Mouse (Mus musculus) heart, postnatal 0 days (tissue): ENCODE results near the gene 2310009B15Rik. TPM values are rescaled to one million over a fixed set of nuclear protein-coding genes. Genes with fewer than 3 reads are reported as not detected.

Experiments used
- ATAC-seq: fragments of 200-750 bp; cut with Nextera tagmentation; 2 replicates; pipeline ENCODE4 v1.8.0; 2017; ENCODE audit warnings: low read depth, moderate number of reproducible peaks, moderate library complexity; ENCODE audit not compliant: insufficient read depth
- DNase-seq: peaks from one replicate; pipeline ENCODE4 v3.0.0-alpha.2; 2016; ENCODE audit warnings: low spot score
- H3K27ac ChIP-seq: fragments of 300-500 bp; sonication (generic); 2 replicates; pipeline ENCODE4 v1.5.1; 2014; ENCODE audit warnings: low read depth, mild to moderate bottlenecking
- H3K27me3 ChIP-seq: fragments of 300-500 bp; sonication (generic); 2 replicates; pipeline ENCODE4 v1.6.1; 2014; ENCODE audit warnings: low read length, mixed read lengths; ENCODE audit not compliant: control insufficient read depth, insufficient read depth
- H3K36me3 ChIP-seq: fragments of 300-500 bp; sonication (generic); replicated peaks from 2 replicates; pipeline ENCODE4 v1.6.1; 2014; ENCODE audit warnings: low read length, mixed read lengths; ENCODE audit not compliant: control insufficient read depth, insufficient read depth
- H3K4me1 ChIP-seq: fragments of 300-500 bp; sonication (generic); 2 replicates; pipeline ENCODE4 v1.6.1; 2014; ENCODE audit warnings: antibody characterized with exemption; ENCODE audit not compliant: control insufficient read depth, insufficient read depth
- H3K4me2 ChIP-seq: fragments of 300-500 bp; sonication (generic); 2 replicates; pipeline ENCODE4 v1.6.1; 2014; ENCODE audit warnings: low read depth, mild to moderate bottlenecking, low read length, moderate library complexity
- H3K4me3 ChIP-seq: fragments of 300-500 bp; sonication (generic); 2 replicates; pipeline ENCODE4 v1.5.1; 2014; ENCODE audit warnings: low read depth, low read length
- H3K9ac ChIP-seq: fragments of 300-500 bp; sonication (generic); replicated peaks from 2 replicates; pipeline ENCODE4 v1.6.1; 2014; ENCODE audit warnings: low read depth, low read length, mixed read lengths
- H3K9me3 ChIP-seq: fragments of 300-500 bp; sonication (generic); replicated peaks from 2 replicates; pipeline ENCODE4 v1.6.1; 2016; ENCODE audit warnings: low read length; ENCODE audit not compliant: control insufficient read depth
- CTCF ChIP-seq: IDR thresholded peaks from 2 replicates; pipeline ENCODE4 v1.5.1; 2016; ENCODE audit warnings: antibody characterized with exemption, control low read depth, low read depth
- EP300 ChIP-seq: IDR thresholded peaks from 2 replicates; pipeline ENCODE4 v1.6.1; 2016; ENCODE audit warnings: antibody characterized with exemption, low read depth
- WGBS: fragments of 180-500 bp; shearing (Covaris S2); extraction: QIAGEN DNeasy Blood & Tissue Kit; methylation state at CpG from one replicate; pipeline ENCODE4 v1.1.7; 2014; 5-methylcytosine and 5-hydroxymethylcytosine counted together
- polyA plus RNA-seq: library from polyadenylated mRNA; unstranded; fragments of >200 nt; fragmentation: Nextera tagmentation; extraction: Ambion mirVana; gene quantifications from 2 replicates; pipeline ENCODE4 v1.2.1, GENCODE M21; 2015
- total RNA-seq: library from RNA; depleted of rRNA; stranded (reverse); fragments of >200 nt; gene quantifications from 2 replicates; pipeline ENCODE4 v1.2.3, GENCODE M21; 2014; ENCODE audit warnings: low replicate concordance

Gene 2310009B15Rik
- total and polyA plus RNA-seq, 2 experiments from 2014 or later: 30.8 to 42.7 TPM

- ATAC-seq: no peak
- H3K4me2 ChIP-seq: no peak overlapping the region
Measured at GRCm38 (mm10) chr1:138849531-138850160, 7.0 kb downstream of the 2310009B15Rik start.

GRCm38 (mm10) chr1:138848511-138849109 lies 8.0 kb downstream of the 2310009B15Rik start, which contains the start of gene Lhx9:
TSS of gene Lhx9 (minus strand) at chr1:138848577.
- no peaks in the 10 kb centered on the region for H3K36me3 ChIP-seq
- peaks cover 61% of the 10 kb centered on the region for H3K27me3 ChIP-seq

More at GRCm38 (mm10) chr1:138849531-138850160, 7.0 kb downstream of the 2310009B15Rik start:
- Histone ChIP-seq H3K9me3 (no peaks in the 10 kb centered on the region), H3K4me1 (no peaks in the 10 kb centered on the region), H3K36me3 (no peaks in the 10 kb centered on the region), H3K4me3 (no peak overlapping the region), H3K27ac (no peak overlapping the region), H3K27me3 (peaks cover 50% of the 10 kb centered on the region), H3K9ac (no peak overlapping the region)
- peak; percentile 2 for DNase-seq
- no peak for TF ChIP-seq EP300
- no peak for TF ChIP-seq CTCF
- WGBS: 19% methylated on average over 8 of the region's 8 CpGs

GRCm38 (mm10) chr1:138848026-138848425 lies 8.6 kb downstream of the 2310009B15Rik start:
- Histone ChIP-seq H3K36me3 (no peaks in the 10 kb centered on the region), H3K27me3 (peaks cover 67% of the 10 kb centered on the region), H3K4me3 (peak overlapping the region; percentile 38), H3K4me2 (peak overlapping the region; percentile 61), H3K9ac (no peak overlapping the region), H3K4me1 (no peaks in the 10 kb centered on the region), H3K27ac (no peak overlapping the region), H3K9me3 (no peaks in the 10 kb centered on the region)
- no peak for DNase-seq
- no peak for ATAC-seq
- WGBS: 0% methylated on average over 16 of the region's 16 CpGs
- TF ChIP-seq EP300 (no peak), CTCF (no peak)

More at GRCm38 (mm10) chr1:138848511-138849109, 8.0 kb downstream of the 2310009B15Rik start, which contains the start of gene Lhx9:
- Histone ChIP-seq H3K27ac (no peak within 1 kb of the TSS), H3K4me1 (no peaks in the 10 kb centered on the region), H3K9me3 (no peaks in the 10 kb centered on the region), H3K4me2 (peak within 1 kb of the TSS; percentile 61), H3K4me3 (peak within 1 kb of the TSS; percentile 38), H3K9ac (no peak within 1 kb of the TSS)
- peak; percentile 18 for DNase-seq
- no peak for ATAC-seq
- under 1% methylated on average over 33 of the region's 33 CpGs for WGBS
- TF ChIP-seq EP300: no peak

GRCm38 (mm10) chr1:138847146-138847545 lies 9.5 kb downstream of the 2310009B15Rik start:
- Histone ChIP-seq H3K27me3 (peaks cover 74% of the 10 kb centered on the region), H3K27ac (no peak overlapping the region), H3K36me3 (no peaks in the 10 kb centered on the region), H3K9ac (no peak overlapping the region), H3K4me2 (peak overlapping the region; percentile 46), H3K4me3 (peak overlapping the region; percentile 37), H3K9me3 (no peaks in the 10 kb centered on the region), H3K4me1 (no peaks in the 10 kb centered on the region)
- under 1% methylated on average over 21 of the region's 21 CpGs for WGBS
- ATAC-seq (no peak), DNase-seq (no peak)
- TF ChIP-seq EP300 (no peak), CTCF (no peak)

- H3K4me2 ChIP-seq: no peak overlapping the region
- H3K36me3 ChIP-seq: no peaks in the 10 kb centered on the region
- DNase-seq: no peak
- no peaks in the 10 kb centered on the region for H3K9me3 ChIP-seq
- peaks cover 76% of the 10 kb centered on the region for H3K27me3 ChIP-seq
- 15% methylated on average over 9 of the region's 9 CpGs for WGBS
- no peaks in the 10 kb centered on the region for H3K4me1 ChIP-seq
- no peak overlapping the region for H3K9ac ChIP-seq
- H3K4me3 ChIP-seq: no peak overlapping the region
- no peak for ATAC-seq
- TF ChIP-seq CTCF (no peak), EP300 (no peak)
- H3K27ac ChIP-seq: no peak overlapping the region
Measured at GRCm38 (mm10) chr1:138846581-138846980, 10.1 kb downstream of the 2310009B15Rik start.
